Mouse (Mus musculus): Measurements from ENCODE around the gene Rgcc. TPM values are rescaled to one million over a fixed set of nuclear protein-coding genes. Genes with fewer than 3 reads are reported as not detected.

Gene Rgcc
- polyA plus RNA-seq, 1 experiment from 2014 or later: 645 TPM

DNA sequence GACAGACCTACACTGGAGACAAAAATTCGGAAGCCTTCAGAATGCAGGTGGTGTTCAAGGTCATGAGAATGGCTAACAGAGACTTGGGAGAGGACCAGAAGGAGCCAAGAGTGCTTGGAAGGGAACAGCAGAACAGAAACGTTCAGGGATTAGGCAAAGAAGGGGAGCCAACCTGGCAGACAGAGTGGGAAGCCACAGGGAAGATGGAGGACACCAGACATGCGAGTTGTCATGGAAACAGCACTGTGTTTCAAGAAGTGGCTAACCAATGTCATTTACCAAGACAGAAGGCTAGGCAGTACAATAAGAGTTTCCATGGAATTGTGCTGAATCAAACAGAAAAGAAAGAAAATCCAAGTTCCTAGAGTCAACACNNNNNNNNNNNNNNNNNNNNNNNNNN, 56.9 kb downstream of the Rgcc start:
- WGBS: 51% methylated on average over 3 of the region's 3 CpGs
- H3K9ac ChIP-seq (replicated peaks; ENCODE audit: low read depth): no peak overlapping the region
- no peaks in the 10 kb centered on the region for H3K27me3 ChIP-seq (replicated peaks; ENCODE audit: insufficient read depth, low read length)
- no peak overlapping the region for H3K4me3 ChIP-seq (ENCODE audit: low read depth, low read length)
- DNase-seq (ENCODE audit: low spot score) (no peak), ATAC-seq (no peak)
- H3K9me3 ChIP-seq (ENCODE audit: low read length): no peaks in the 10 kb centered on the region
- no peaks in the 10 kb centered on the region for H3K36me3 ChIP-seq (ENCODE audit: insufficient read depth, low read length)
- TF ChIP-seq EP300 (IDR thresholded peaks at IDR 0.05): no peak
- no peak for TF ChIP-seq CTCF (IDR thresholded peaks at IDR 0.05)
- no peaks in the 10 kb centered on the region for H3K4me1 ChIP-seq (ENCODE audit: insufficient read depth, low read depth, low read length)
- no peak overlapping the region for H3K27ac ChIP-seq (ENCODE audit: low read length)
- H3K4me2 ChIP-seq (replicated peaks; ENCODE audit: low read depth, low read length): no peak overlapping the region

GRCm38 (mm10) chr14:79243038-79243883, 58.2 kb downstream of the Rgcc start:
- 76% methylated on average over 12 of the region's 12 CpGs for WGBS
- no peak overlapping the region for H3K4me2 ChIP-seq (replicated peaks; ENCODE audit: low read depth, low read length)
- no peak for TF ChIP-seq CTCF (IDR thresholded peaks at IDR 0.05)
- H3K9me3 ChIP-seq (ENCODE audit: low read length): no peaks in the 10 kb centered on the region
- no peak overlapping the region for H3K27ac ChIP-seq (ENCODE audit: low read length)
- H3K36me3 ChIP-seq (ENCODE audit: insufficient read depth, low read length): no peaks in the 10 kb centered on the region
- ATAC-seq (no peak), DNase-seq (ENCODE audit: low spot score) (no peak)
- no peaks in the 10 kb centered on the region for H3K27me3 ChIP-seq (replicated peaks; ENCODE audit: insufficient read depth, low read length)
- H3K9ac ChIP-seq (replicated peaks; ENCODE audit: low read depth): no peak overlapping the region
- H3K4me1 ChIP-seq (ENCODE audit: insufficient read depth, low read depth, low read length): no peaks in the 10 kb centered on the region
- no peak overlapping the region for H3K4me3 ChIP-seq (ENCODE audit: low read depth, low read length)

GRCm38 (mm10) chr14:79242386-79242720, 59.1 kb downstream of the Rgcc start:
- no peak for TF ChIP-seq EP300 (IDR thresholded peaks at IDR 0.05)
- TF ChIP-seq CTCF (IDR thresholded peaks at IDR 0.05): no peak
- H3K4me3 ChIP-seq (ENCODE audit: low read depth, low read length): no peak overlapping the region
- H3K4me1 ChIP-seq (ENCODE audit: insufficient read depth, low read depth, low read length): no peaks in the 10 kb centered on the region
- H3K4me2 ChIP-seq (replicated peaks; ENCODE audit: low read depth, low read length): no peak overlapping the region
- DNase-seq (ENCODE audit: low spot score): no peak
- no peak overlapping the region for H3K27ac ChIP-seq (ENCODE audit: low read length)
- H3K9ac ChIP-seq (replicated peaks; ENCODE audit: low read depth): no peak overlapping the region
- H3K9me3 ChIP-seq (ENCODE audit: low read length): no peaks in the 10 kb centered on the region
- ATAC-seq: no peak
- H3K36me3 ChIP-seq (ENCODE audit: insufficient read depth, low read length): no peaks in the 10 kb centered on the region
- no peaks in the 10 kb centered on the region for H3K27me3 ChIP-seq (replicated peaks; ENCODE audit: insufficient read depth, low read length)

- H3K36me3 ChIP-seq (ENCODE audit: insufficient read depth, low read length): no peaks in the 10 kb centered on the region
- no peak overlapping the region for H3K27ac ChIP-seq (ENCODE audit: low read length)
- ATAC-seq: no peak
- no peak overlapping the region for H3K9ac ChIP-seq (replicated peaks; ENCODE audit: low read depth)
- H3K4me3 ChIP-seq (ENCODE audit: low read depth, low read length): no peak overlapping the region
- 66% methylated on average over 6 of the region's 6 CpGs for WGBS
- no peak for DNase-seq (ENCODE audit: low spot score)
- no peaks in the 10 kb centered on the region for H3K4me1 ChIP-seq (ENCODE audit: insufficient read depth, low read depth, low read length)
- H3K4me2 ChIP-seq (replicated peaks; ENCODE audit: low read depth, low read length): no peak overlapping the region
- TF ChIP-seq EP300 (IDR thresholded peaks at IDR 0.05) (no peak), CTCF (IDR thresholded peaks at IDR 0.05) (no peak)
- no peaks in the 10 kb centered on the region for H3K9me3 ChIP-seq (ENCODE audit: low read length)
- no peaks in the 10 kb centered on the region for H3K27me3 ChIP-seq (replicated peaks; ENCODE audit: insufficient read depth, low read length)
Measured at GRCm38 (mm10) chr14:79241656-79242385, 59.6 kb downstream of the Rgcc start.

GRCm38 (mm10) chr14:79241057-79241570, 60.3 kb downstream of the Rgcc start:
- H3K27me3 ChIP-seq (replicated peaks; ENCODE audit: insufficient read depth, low read length): no peaks in the 10 kb centered on the region
- no peak for TF ChIP-seq EP300 (IDR thresholded peaks at IDR 0.05)
- TF ChIP-seq CTCF (IDR thresholded peaks at IDR 0.05): no peak
- H3K9ac ChIP-seq (replicated peaks; ENCODE audit: low read depth): no peak overlapping the region
- DNase-seq (ENCODE audit: low spot score) (peak; percentile 11), ATAC-seq (no peak)
- 46% methylated on average over 4 of the region's 4 CpGs for WGBS
- H3K4me1 ChIP-seq (ENCODE audit: insufficient read depth, low read depth, low read length): no peaks in the 10 kb centered on the region
- H3K4me2 ChIP-seq (replicated peaks; ENCODE audit: low read depth, low read length): no peak overlapping the region
- H3K27ac ChIP-seq (ENCODE audit: low read length): no peak overlapping the region
- H3K4me3 ChIP-seq (ENCODE audit: low read depth, low read length): no peak overlapping the region
- no peaks in the 10 kb centered on the region for H3K9me3 ChIP-seq (ENCODE audit: low read length)
- H3K36me3 ChIP-seq (ENCODE audit: insufficient read depth, low read length): no peaks in the 10 kb centered on the region

GRCm38 (mm10) chr14:79239402-79239801, 62.0 kb downstream of the Rgcc start:
- Histone ChIP-seq H3K27ac (ENCODE audit: low read length) (no peak overlapping the region), H3K9me3 (ENCODE audit: low read length) (no peaks in the 10 kb centered on the region), H3K36me3 (ENCODE audit: insufficient read depth, low read length) (no peaks in the 10 kb centered on the region), H3K9ac (replicated peaks; ENCODE audit: low read depth) (no peak overlapping the region), H3K4me3 (ENCODE audit: low read depth, low read length) (no peak overlapping the region), H3K4me2 (replicated peaks; ENCODE audit: low read depth, low read length) (no peak overlapping the region), H3K4me1 (ENCODE audit: insufficient read depth, low read depth, low read length) (no peaks in the 10 kb centered on the region), H3K27me3 (replicated peaks; ENCODE audit: insufficient read depth, low read length) (no peaks in the 10 kb centered on the region)
- ATAC-seq: no peak
- 75% methylated on average over 12 of the region's 12 CpGs for WGBS
- TF ChIP-seq EP300 (IDR thresholded peaks at IDR 0.05) (no peak), CTCF (IDR thresholded peaks at IDR 0.05) (no peak)
- no peak for DNase-seq (ENCODE audit: low spot score)

Other genes with a start within 250 kb of the Rgcc start
- gene Zfp957, start 54.3 kb downstream of the Rgcc start, polyA plus RNA-seq (2015; fragmentation: Nextera tagmentation; extraction: Ambion mirVana): not detected in 2 replicates
- gene Naa16, start 89.1 kb upstream of the Rgcc start, polyA plus RNA-seq (2015; fragmentation: Nextera tagmentation; extraction: Ambion mirVana): 23.5 and 24.0 TPM in 2 replicates
- gene Mtrf1, start 96.1 kb upstream of the Rgcc start, polyA plus RNA-seq (2015; fragmentation: Nextera tagmentation; extraction: Ambion mirVana): 6.6 and 7.6 TPM in 2 replicates
- gene Kbtbd7, start 124.9 kb upstream of the Rgcc start, polyA plus RNA-seq (2015; fragmentation: Nextera tagmentation; extraction: Ambion mirVana): 5.8 TPM in 2 replicates
- 0.36 TPM in 2 replicates for gene Kbtbd6, start 150.2 kb upstream of the Rgcc start, polyA plus RNA-seq (2015; fragmentation: Nextera tagmentation; extraction: Ambion mirVana)
- gene Elf1, start 179.5 kb upstream of the Rgcc start, polyA plus RNA-seq (2015; fragmentation: Nextera tagmentation; extraction: Ambion mirVana): 21.0 and 25.7 TPM in 2 replicates
- gene Wbp4, start 179.9 kb upstream of the Rgcc start, polyA plus RNA-seq (2015; fragmentation: Nextera tagmentation; extraction: Ambion mirVana): 35.8 and 37.6 TPM in 2 replicates

Measured in lung, postnatal 0 days (tissue).